Mouse (Mus musculus) embryonic facial prominence, embryonic 12.5 days (tissue): ENCODE results near the gene Kcnd2. TPM values are rescaled to one million over a fixed set of nuclear protein-coding genes. Genes with fewer than 3 reads are reported as not detected.

Experiments
- ATAC-seq: fragments of 200-750 bp; cut with Nextera tagmentation; 2 replicates; pipeline ENCODE4 v1.8.0; 2017; ENCODE audit not compliant: insufficient number of reproducible peaks, insufficient read depth, low FRiP score, low TSS enrichment
- H3K27ac ChIP-seq: fragments of 300-500 bp; sonication (generic); 2 replicates; pipeline ENCODE4 v1.5.1; 2016; ENCODE audit warnings: mild to moderate bottlenecking
- H3K27me3 ChIP-seq: fragments of 300-500 bp; sonication (generic); 2 replicates; pipeline ENCODE4 v1.6.1; 2016; ENCODE audit warnings: mild to moderate bottlenecking, moderate library complexity
- H3K36me3 ChIP-seq: fragments of 300-500 bp; sonication (generic); 2 replicates; pipeline ENCODE4 v1.6.1; 2016; ENCODE audit warnings: mild to moderate bottlenecking
- H3K4me1 ChIP-seq: fragments of 300-500 bp; sonication (generic); 2 replicates; pipeline ENCODE4 v1.6.1; 2016
- H3K4me2 ChIP-seq: fragments of 300-500 bp; sonication (generic); replicated peaks from 2 replicates; pipeline ENCODE4 v1.6.1; 2016; ENCODE audit warnings: mild to moderate bottlenecking, moderate library complexity
- H3K4me3 ChIP-seq: fragments of 300-500 bp; sonication (generic); 2 replicates; pipeline ENCODE4 v1.5.1; 2016; ENCODE audit warnings: mild to moderate bottlenecking
- H3K9ac ChIP-seq: fragments of 300-500 bp; sonication (generic); 2 replicates; pipeline ENCODE4 v1.6.1; 2016; ENCODE audit warnings: mild to moderate bottlenecking, moderate library complexity
- H3K9me3 ChIP-seq: fragments of 300-500 bp; sonication (generic); 2 replicates; pipeline ENCODE4 v1.6.1; 2016; ENCODE audit warnings: mild to moderate bottlenecking, moderate library complexity
- whole genome bisulfite sequencing: fragments of 180-500 bp; shearing (Covaris S2); methylation state at CpG from one replicate; pipeline ENCODE4 v1.1.7; 2016; 5-methylcytosine and 5-hydroxymethylcytosine counted together
- polyA plus RNA-seq: library from polyadenylated mRNA; unstranded; fragments of >200 nt; fragmentation: Nextera tagmentation; extraction: Ambion mirVana; gene quantifications from 2 replicates; pipeline ENCODE4 v1.2.1, GENCODE M21; 2016

Kcnd2 gene
- polyA plus RNA-seq, 1 experiment from 2014 or later = 1.3 TPM

DNA sequence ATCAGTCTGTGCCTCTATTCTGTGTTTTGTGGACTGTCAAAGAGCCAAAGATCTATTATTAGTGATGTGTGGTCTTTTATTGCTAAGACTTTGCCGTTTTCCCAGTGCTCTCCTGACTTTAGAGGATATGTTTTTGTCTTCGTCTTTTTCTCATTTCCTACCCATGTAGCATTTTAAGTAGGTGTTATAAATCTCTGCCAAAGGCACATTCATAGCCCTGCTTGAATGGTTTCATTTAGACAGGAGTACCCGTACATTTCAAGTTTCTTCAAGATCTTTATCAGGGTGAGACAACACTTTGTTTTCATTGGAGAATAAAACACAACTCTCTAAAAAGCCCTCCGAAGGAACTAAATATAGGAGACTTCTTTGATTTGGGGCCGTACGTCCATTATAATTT is 355.7 kb downstream of the Kcnd2 start:
- Histone ChIP-seq H3K36me3 (no peaks in the 10 kb centered on the region), H3K4me2 (no peak overlapping the region), H3K9ac (no peak overlapping the region), H3K27ac (no peak overlapping the region), H3K27me3 (no peaks in the 10 kb centered on the region), H3K4me3 (no peak overlapping the region), H3K4me1 (no peaks in the 10 kb centered on the region), H3K9me3 (no peaks in the 10 kb centered on the region)
- WGBS = 74% methylated on average over 6 of the region's 6 CpGs
- no peak for ATAC-seq

- Histone ChIP-seq H3K4me3 (no peak overlapping the region), H3K36me3 (no peaks in the 10 kb centered on the region), H3K27me3 (no peaks in the 10 kb centered on the region), H3K9me3 (no peaks in the 10 kb centered on the region), H3K9ac (no peak overlapping the region), H3K4me1 (no peaks in the 10 kb centered on the region), H3K27ac (no peak overlapping the region), H3K4me2 (no peak overlapping the region)
- no peak for ATAC-seq
- 72% methylated on average over 3 of the region's 3 CpGs for WGBS
Observed at GRCm38 (mm10) chr6:21590156-21590555, 374.9 kb downstream of the Kcnd2 start.

- Histone ChIP-seq H3K27me3 (no peaks in the 10 kb centered on the region), H3K4me1 (no peaks in the 10 kb centered on the region), H3K27ac (no peak overlapping the region), H3K4me3 (no peak overlapping the region), H3K9me3 (no peaks in the 10 kb centered on the region), H3K4me2 (no peak overlapping the region), H3K36me3 (no peaks in the 10 kb centered on the region), H3K9ac (no peak overlapping the region)
- no peak for ATAC-seq
- 65% methylated on average over 3 of the region's 3 CpGs for WGBS
Observed at GRCm38 (mm10) chr6:21597424-21597823, 382.1 kb downstream of the Kcnd2 start.

DNA sequence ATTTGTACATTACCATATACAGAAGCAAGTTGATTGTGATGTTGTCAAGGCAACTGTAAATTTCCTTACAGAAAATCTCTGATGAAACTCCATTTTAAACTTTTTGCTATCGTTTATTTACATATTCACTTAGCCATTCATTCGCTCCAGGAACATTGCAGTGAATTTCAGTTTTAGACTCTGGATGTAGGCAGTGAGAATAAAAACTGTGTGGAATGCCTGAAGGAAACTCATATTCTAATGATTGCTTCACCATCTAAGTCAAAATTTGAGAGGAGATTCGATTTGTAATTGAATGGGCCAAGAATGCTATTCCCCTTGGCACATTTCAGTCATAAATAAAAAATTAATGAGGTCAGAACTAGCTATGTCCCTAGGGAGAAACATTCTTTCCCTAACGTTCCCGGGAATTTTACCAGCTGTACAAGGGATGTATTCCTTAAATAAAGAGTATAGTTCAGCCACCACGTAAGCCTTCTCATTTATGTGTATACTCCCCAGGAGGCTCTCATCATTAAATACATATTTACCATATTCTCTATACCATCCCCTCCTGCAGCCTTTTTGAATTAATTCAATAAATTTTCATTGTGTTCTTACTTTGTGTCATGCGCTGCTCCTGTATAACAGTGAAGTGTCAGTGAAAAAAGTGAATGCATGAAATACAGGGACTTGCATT is 394.2 kb downstream of the Kcnd2 start:
- Histone ChIP-seq H3K27ac (no peak overlapping the region), H3K9me3 (no peaks in the 10 kb centered on the region), H3K4me3 (no peak overlapping the region), H3K27me3 (no peaks in the 10 kb centered on the region), H3K36me3 (no peaks in the 10 kb centered on the region), H3K9ac (no peak overlapping the region), H3K4me1 (no peaks in the 10 kb centered on the region), H3K4me2 (no peak overlapping the region)
- 76% methylated on average over 7 of the region's 7 CpGs for WGBS
- ATAC-seq = no peak

- no peak for ATAC-seq
- Histone ChIP-seq H3K36me3 (no peaks in the 10 kb centered on the region), H3K9me3 (no peaks in the 10 kb centered on the region), H3K4me2 (no peak overlapping the region), H3K27ac (no peak overlapping the region), H3K27me3 (no peaks in the 10 kb centered on the region), H3K4me3 (no peak overlapping the region), H3K9ac (no peak overlapping the region), H3K4me1 (no peaks in the 10 kb centered on the region)
- 84% methylated on average over 4 of the region's 4 CpGs for WGBS
Observed at GRCm38 (mm10) chr6:21629989-21630388, 414.7 kb downstream of the Kcnd2 start.

DNA sequence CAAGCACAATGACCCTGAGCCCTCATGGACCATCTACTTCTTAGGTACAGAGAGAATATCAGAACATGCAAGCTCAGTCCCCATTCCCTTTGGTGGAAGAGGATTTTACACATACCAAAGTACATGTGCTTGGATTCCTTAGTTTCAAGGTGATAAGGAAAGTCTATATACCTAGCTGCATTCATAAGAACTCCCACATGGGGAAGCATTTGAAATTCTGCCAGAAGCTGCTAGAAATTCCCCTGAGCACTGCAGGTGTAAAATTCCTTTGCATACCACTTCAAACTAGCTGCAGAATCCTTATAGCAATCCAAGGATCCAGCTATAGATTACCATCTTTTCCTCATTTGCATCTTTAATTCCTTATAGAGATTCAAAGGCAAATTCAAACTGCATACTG is 440.4 kb downstream of the Kcnd2 start:
- H3K4me3 ChIP-seq = no peak overlapping the region
- H3K9me3 ChIP-seq = no peaks in the 10 kb centered on the region
- H3K27me3 ChIP-seq = no peaks in the 10 kb centered on the region
- ATAC-seq = no peak
- H3K36me3 ChIP-seq = no peaks in the 10 kb centered on the region
- H3K4me1 ChIP-seq = no peaks in the 10 kb centered on the region
- no peak overlapping the region for H3K9ac ChIP-seq
- H3K27ac ChIP-seq = no peak overlapping the region
- no peak overlapping the region for H3K4me2 ChIP-seq

DNA sequence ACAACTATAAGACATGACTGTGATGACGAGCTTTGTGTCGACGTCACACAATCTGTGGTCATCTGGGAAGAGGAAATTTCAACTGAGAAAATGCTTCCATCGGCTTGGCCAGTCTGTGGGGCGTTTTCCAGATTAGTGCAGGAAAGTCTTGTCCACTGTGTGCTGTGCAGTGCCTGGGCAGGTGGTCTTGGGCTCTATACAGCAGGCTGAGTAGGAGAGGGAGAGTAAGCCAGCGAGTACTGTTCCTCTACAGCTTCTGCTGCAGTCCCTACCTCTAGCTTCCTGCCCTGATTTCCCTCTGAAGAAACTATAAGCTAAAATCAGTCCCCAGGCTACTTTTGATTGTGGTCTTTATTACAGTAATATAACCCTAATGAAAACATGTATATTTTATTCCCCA is 448.8 kb downstream of the Kcnd2 start:
- H3K4me2 ChIP-seq = no peak overlapping the region
- no peak overlapping the region for H3K4me3 ChIP-seq
- no peaks in the 10 kb centered on the region for H3K27me3 ChIP-seq
- no peak overlapping the region for H3K27ac ChIP-seq
- 78% methylated on average over 6 of the region's 6 CpGs for WGBS
- H3K9ac ChIP-seq = no peak overlapping the region
- H3K4me1 ChIP-seq = no peaks in the 10 kb centered on the region
- H3K36me3 ChIP-seq = no peaks in the 10 kb centered on the region
- no peak for ATAC-seq
- no peaks in the 10 kb centered on the region for H3K9me3 ChIP-seq

- Histone ChIP-seq H3K4me2 (no peak overlapping the region), H3K27me3 (no peaks in the 10 kb centered on the region), H3K4me1 (no peaks in the 10 kb centered on the region), H3K36me3 (no peaks in the 10 kb centered on the region), H3K4me3 (no peak overlapping the region), H3K9me3 (no peaks in the 10 kb centered on the region), H3K27ac (no peak overlapping the region), H3K9ac (no peak overlapping the region)
- no peak for ATAC-seq
- 60% methylated on average over 4 of the region's 4 CpGs for WGBS
Observed at GRCm38 (mm10) chr6:21664638-21665037, 449.3 kb downstream of the Kcnd2 start.

DNA sequence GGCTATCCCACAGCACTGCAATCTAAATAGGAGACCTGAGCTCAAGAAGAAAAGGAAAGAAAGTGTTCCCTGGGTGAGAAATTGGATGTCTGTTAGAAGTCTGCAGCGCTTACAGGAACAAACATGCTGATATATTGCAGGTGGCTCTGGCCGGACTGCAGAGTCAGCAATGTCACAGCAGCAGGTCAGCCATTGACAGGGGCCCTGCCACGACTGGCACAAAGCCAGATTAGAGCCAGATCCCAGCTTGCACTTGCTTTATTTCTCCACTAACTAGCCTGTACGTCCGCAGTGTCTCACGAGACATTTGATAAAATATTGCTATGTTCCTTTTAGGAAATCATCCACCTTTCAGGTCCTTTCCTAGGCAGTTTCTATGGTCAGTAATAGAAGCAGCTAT is 468.9 kb downstream of the Kcnd2 start:
- no peaks in the 10 kb centered on the region for H3K4me1 ChIP-seq
- H3K27me3 ChIP-seq = no peaks in the 10 kb centered on the region
- no peak overlapping the region for H3K4me3 ChIP-seq
- 61% methylated on average over 6 of the region's 6 CpGs for WGBS
- H3K27ac ChIP-seq = no peak overlapping the region
- H3K4me2 ChIP-seq = no peak overlapping the region
- H3K9me3 ChIP-seq = no peaks in the 10 kb centered on the region
- no peaks in the 10 kb centered on the region for H3K36me3 ChIP-seq
- ATAC-seq = no peak
- no peak overlapping the region for H3K9ac ChIP-seq

DNA sequence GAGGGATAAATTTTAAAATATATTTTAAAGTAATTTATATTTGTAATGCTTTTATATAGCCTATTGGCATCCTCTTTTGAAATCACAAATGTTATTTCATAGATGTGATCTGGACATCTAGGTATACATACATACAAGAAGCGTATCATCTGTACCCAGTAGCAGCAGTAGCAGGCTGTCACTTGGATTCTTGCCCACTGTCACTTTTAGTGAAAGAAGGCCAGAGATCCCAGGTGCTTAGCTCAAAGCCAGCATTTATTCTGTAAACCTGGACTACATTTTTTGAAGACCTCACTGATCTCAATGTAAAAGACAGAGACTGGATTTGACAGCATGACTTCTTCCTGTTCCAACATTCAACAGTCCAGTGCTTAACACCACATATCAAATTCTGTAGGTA is 471.1 kb downstream of the Kcnd2 start:
- Histone ChIP-seq H3K9ac (no peak overlapping the region), H3K4me2 (no peak overlapping the region), H3K4me1 (no peaks in the 10 kb centered on the region), H3K4me3 (no peak overlapping the region), H3K36me3 (no peaks in the 10 kb centered on the region), H3K9me3 (no peaks in the 10 kb centered on the region), H3K27me3 (no peaks in the 10 kb centered on the region), H3K27ac (no peak overlapping the region)
- ATAC-seq = no peak
- WGBS = 95% methylated on average over 1 of the region's 1 CpGs

DNA sequence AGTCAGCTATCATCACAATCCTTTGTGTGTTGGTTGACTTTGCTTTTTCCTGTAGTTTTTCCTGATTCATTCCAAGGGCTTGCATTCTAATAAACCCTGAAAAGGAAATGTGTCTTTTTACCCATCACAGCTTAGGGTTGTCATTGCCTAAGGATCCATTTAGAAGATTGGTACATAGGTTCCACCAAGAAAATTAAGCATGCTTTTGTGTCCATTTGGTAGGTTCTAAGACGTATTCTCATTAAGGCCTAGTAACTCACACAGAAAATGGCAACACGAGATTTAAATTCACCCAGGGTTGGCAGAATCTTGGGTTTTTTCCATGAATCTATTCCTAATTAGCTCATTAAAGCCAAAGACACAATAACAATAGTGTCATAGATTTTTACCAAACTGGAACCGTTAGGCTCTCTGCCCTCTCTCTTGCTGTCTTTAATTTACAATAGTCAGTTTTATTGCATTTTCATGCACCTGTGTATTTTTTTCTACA is 477.6 kb downstream of the Kcnd2 start:
- Histone ChIP-seq H3K27me3 (no peaks in the 10 kb centered on the region), H3K36me3 (no peaks in the 10 kb centered on the region), H3K4me1 (no peaks in the 10 kb centered on the region), H3K4me2 (no peak overlapping the region), H3K27ac (no peak overlapping the region), H3K9ac (no peak overlapping the region), H3K4me3 (no peak overlapping the region), H3K9me3 (no peaks in the 10 kb centered on the region)
- ATAC-seq = no peak
- WGBS = 83% methylated on average over 3 of the region's 3 CpGs

DNA sequence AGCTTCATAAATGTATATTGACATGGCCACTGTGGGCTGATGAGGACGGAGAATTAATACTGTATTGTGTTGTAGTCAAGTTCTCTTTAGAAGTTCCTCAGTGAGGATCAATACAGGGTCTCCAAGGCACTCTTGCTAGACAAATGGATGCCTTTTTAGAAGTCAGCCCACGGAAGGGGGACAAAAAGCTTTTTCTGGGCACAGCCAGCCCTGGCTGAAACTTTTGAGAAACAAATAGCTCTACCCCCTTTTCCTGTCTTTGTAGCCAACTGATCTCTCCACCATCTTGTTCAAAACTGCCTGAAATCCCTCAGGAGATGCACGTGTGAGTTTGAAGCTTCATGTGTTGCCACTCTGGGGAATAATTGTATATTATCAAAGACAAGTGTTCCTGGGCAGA is 482.3 kb downstream of the Kcnd2 start:
- Histone ChIP-seq H3K4me1 (no peaks in the 10 kb centered on the region), H3K9ac (no peak overlapping the region), H3K27me3 (no peaks in the 10 kb centered on the region), H3K27ac (no peak overlapping the region), H3K9me3 (no peaks in the 10 kb centered on the region), H3K36me3 (no peaks in the 10 kb centered on the region), H3K4me3 (no peak overlapping the region), H3K4me2 (no peak overlapping the region)
- ATAC-seq = no peak
- WGBS = 67% methylated on average over 3 of the region's 3 CpGs

DNA sequence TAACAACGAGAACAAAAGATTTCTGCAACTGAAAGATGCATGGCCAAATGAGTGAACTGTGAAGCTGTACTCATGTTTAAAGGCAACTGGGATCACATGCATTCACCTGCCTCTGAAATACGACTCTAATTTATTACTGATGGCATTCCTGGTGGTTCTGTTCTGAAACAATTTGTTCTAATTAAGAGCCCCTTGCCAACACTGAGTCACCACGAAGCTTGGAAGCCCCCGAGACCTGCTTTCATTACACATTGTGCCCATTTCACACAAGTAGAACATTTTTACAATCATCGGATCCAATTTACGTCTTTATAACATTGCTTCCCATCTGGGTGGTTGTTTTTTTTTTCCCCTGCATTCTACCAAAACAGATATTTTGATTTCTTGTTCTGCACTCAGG is 485.8 kb downstream of the Kcnd2 start:
- no peak overlapping the region for H3K9ac ChIP-seq
- no peaks in the 10 kb centered on the region for H3K4me1 ChIP-seq
- no peak overlapping the region for H3K4me3 ChIP-seq
- ATAC-seq = no peak
- H3K27me3 ChIP-seq = no peaks in the 10 kb centered on the region
- H3K36me3 ChIP-seq = no peaks in the 10 kb centered on the region
- no peaks in the 10 kb centered on the region for H3K9me3 ChIP-seq
- H3K27ac ChIP-seq = no peak overlapping the region
- no peak overlapping the region for H3K4me2 ChIP-seq
- WGBS = 64% methylated on average over 6 of the region's 6 CpGs
